ENCODE assay signal across 8 mouse cellular contexts in the genomic region with DNA sequence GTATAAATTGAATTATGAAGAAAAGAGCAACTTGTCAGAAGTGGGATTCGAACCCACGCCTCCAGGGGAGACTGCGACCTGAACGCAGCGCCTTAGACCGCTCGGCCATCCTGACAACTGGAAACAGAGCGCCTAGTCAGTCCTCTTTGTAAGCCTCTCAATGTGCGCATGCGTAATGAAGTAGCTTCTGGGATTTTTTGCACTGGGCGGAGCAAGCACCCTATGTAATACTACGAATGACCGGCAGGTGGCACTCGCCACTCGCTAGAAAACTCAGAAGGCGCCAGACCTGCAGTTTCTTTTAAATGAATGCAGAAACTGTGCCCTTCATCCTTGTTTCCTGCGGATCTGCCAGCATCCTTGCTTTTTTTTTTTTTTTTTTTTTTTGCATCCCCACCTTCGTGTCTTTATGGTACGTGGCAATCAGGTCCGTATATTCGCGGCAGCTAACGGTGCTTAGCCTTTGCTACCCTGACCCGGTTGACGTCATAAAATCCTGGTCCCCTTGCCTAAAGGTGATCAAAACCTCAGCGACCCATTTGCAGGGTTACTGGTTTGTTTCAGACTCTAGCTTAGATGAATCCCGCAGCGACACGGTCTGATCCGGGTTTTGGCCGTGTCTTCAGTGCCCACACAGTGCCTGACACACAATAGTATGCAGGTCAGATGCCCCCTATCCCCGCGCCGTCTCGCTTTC. TPM values are rescaled to one million over a fixed set of nuclear protein-coding genes. Genes with fewer than 3 reads are reported as not detected.
DNase-seq lines count a peak whose midpoint lies in the region; ATAC-seq lines count a peak whose summit lies in the region.

No protein-coding gene starts in this region.

- 0 out of 2 replicates have a peak, but pooled peaks cover 5% of the 10 kb centered on the region for H3K27me3 ChIP-seq in hindbrain, embryonic 13.5 days

- ATAC-seq in hindbrain, embryonic 13.5 days (ENCODE audit: low FRiP score), result peak; percentile 93

- under 1% methylated on average over 35 of the region's 35 CpGs for WGBS in hindbrain, embryonic 13.5 days

- H3K4me2 ChIP-seq in hindbrain, embryonic 13.5 days, result peak overlapping the region; percentile 55

- H3K36me3 ChIP-seq in hindbrain, embryonic 13.5 days, result no peaks in the 10 kb centered on the region

- peak overlapping the region; percentile 72 for H3K9ac ChIP-seq in hindbrain, embryonic 13.5 days

- peak; percentile 99 for DNase-seq in NIH3T3 (ENCODE audit: low read depth)
- peak; percentile 98 to 99 for DNase-seq in cerebellum, postnatal 10 days
- peak; percentile 89 to 98 for DNase-seq in frontal cortex, postnatal 10 days (ENCODE audit: low spot score in 2 of 2)
- peak; percentile 100 for DNase-seq in layer of hippocampus, postnatal 25 days (ENCODE audit: extremely low spot score in 1 of 2, low spot score in 1 of 2)
- DNase-seq in lung, postnatal 25 days (ENCODE audit: low spot score), result peak; percentile 96
- peak; percentile 100 for DNase-seq in retina, embryonic 14.5 days (ENCODE audit: low spot score)
- peak; percentile 97 for DNase-seq in thymus, postnatal 4 days

- no peaks in the 10 kb centered on the region for H3K9me3 ChIP-seq in hindbrain, embryonic 13.5 days

- H3K27ac ChIP-seq in hindbrain, embryonic 13.5 days, result peak overlapping the region; percentile 81

- H3K4me1 ChIP-seq in hindbrain, embryonic 13.5 days (replicated peaks), result no peaks in the 10 kb centered on the region

- peak overlapping the region; percentile 48 for H3K4me3 ChIP-seq in hindbrain, embryonic 13.5 days

RNA-seq across cellular contexts. Expression of a gene that starts 8.0 kb away (rescaled TPM):
- 0.35 and 0.93 TPM in 2 replicates for polyA plus RNA-seq in hindbrain, embryonic 13.5 days (2015; fragmentation: Nextera tagmentation; extraction: Ambion mirVana)
- 10 to 100 TPM; 62.1 to 74.8 TPM for total RNA-seq in layer of hippocampus, postnatal 25 days (2021)

RNA-seq across cellular contexts. Expression of a gene that starts 37.7 kb away (rescaled TPM):
- 221 and 224 TPM in 2 replicates for polyA plus RNA-seq in hindbrain, embryonic 13.5 days (2015; fragmentation: Nextera tagmentation; extraction: Ambion mirVana)
- 100 to 1,000 TPM; 154 to 158 TPM for total RNA-seq in layer of hippocampus, postnatal 25 days (2021)

RNA-seq across cellular contexts. Expression of a gene that starts 41.3 kb away (rescaled TPM):
- polyA plus RNA-seq in hindbrain, embryonic 13.5 days (2015; fragmentation: Nextera tagmentation; extraction: Ambion mirVana), result not detected in 2 replicates
- total RNA-seq in layer of hippocampus, postnatal 25 days (2021), result not detected

Comparison
In these comparisons a context has a peak if more than half of its experiments do, and no peak if none do; other contexts are left out.
1. Peak in every context shown above with its lines: DNase-seq, ATAC-seq, H3K4me3 ChIP-seq and H3K27ac ChIP-seq.